Mouse (Mus musculus): ENCODE measurements around the gene Nrip1. TPM values are rescaled to one million over a fixed set of nuclear protein-coding genes. Genes with fewer than 3 reads are reported as not detected.

Nrip1 gene
- total and polyA plus RNA-seq, 3 experiments, result 3.1 to 32.3 (median 20.6) TPM

GRCm38 (mm10) chr16:76291366-76291765 lies 82.3 kb downstream of the Nrip1 start:
- 95% methylated on average over 14 of the region's 14 CpGs for WGBS
- intact Hi-C loops (cut with DNase I), result loop anchor here (10.0 kb wide), 1 partner anchor 233 kb away; no protein-coding TSS in a partner anchor
- Histone ChIP-seq H3K27me3 (ENCODE audit: control insufficient read depth, insufficient read depth, low read length) (no peaks in the 10 kb centered on the region), H3K9ac (ENCODE audit: low read depth, low read length) (no peak overlapping the region), H3K4me3 (no peak overlapping the region), H3K36me3 (ENCODE audit: control insufficient read depth, insufficient read depth, low read length) (no peaks in the 10 kb centered on the region), H3K4me1 (ENCODE audit: control insufficient read depth, insufficient read depth, low read length) (peaks cover 10% of the 10 kb centered on the region), H3K27ac (no peak overlapping the region), H3K79me2 (replicated peaks; ENCODE audit: control insufficient read depth, insufficient read depth, low read length) (no peaks in the 10 kb centered on the region)
- TF ChIP-seq POLR2A (IDR thresholded peaks at IDR 0.05; ENCODE audit: insufficient read depth, low read depth, low read length) (no peak), CTCF (IDR thresholded peaks at IDR 0.05) (no peak), EP300 (IDR thresholded peaks at IDR 0.05; ENCODE audit: insufficient read depth, low read depth, low read length) (no peak)
- DNase-seq, result no peak

- peaks cover 8% of the 10 kb centered on the region for H3K4me1 ChIP-seq (ENCODE audit: control insufficient read depth, insufficient read depth, low read length)
- H3K79me2 ChIP-seq (replicated peaks; ENCODE audit: control insufficient read depth, insufficient read depth, low read length), result no peaks in the 10 kb centered on the region
- intact Hi-C loops (cut with DNase I), result no loop called here
- H3K4me3 ChIP-seq, result no peak overlapping the region
- DNase-seq, result no peak
- 97% methylated on average over 2 of the region's 2 CpGs for WGBS
- H3K36me3 ChIP-seq (ENCODE audit: control insufficient read depth, insufficient read depth, low read length), result no peaks in the 10 kb centered on the region
- H3K27me3 ChIP-seq (ENCODE audit: control insufficient read depth, insufficient read depth, low read length), result no peaks in the 10 kb centered on the region
- H3K27ac ChIP-seq, result no peak overlapping the region
- H3K9ac ChIP-seq (ENCODE audit: low read depth, low read length), result no peak overlapping the region
- no peak for TF ChIP-seq EP300 (IDR thresholded peaks at IDR 0.05; ENCODE audit: insufficient read depth, low read depth, low read length)
- no peak for TF ChIP-seq POLR2A (IDR thresholded peaks at IDR 0.05; ENCODE audit: insufficient read depth, low read depth, low read length)
- no peak for TF ChIP-seq CTCF (IDR thresholded peaks at IDR 0.05)
These were observed 84.1 kb downstream of the Nrip1 start for GRCm38 (mm10) chr16:76289495-76289894.

DNA sequence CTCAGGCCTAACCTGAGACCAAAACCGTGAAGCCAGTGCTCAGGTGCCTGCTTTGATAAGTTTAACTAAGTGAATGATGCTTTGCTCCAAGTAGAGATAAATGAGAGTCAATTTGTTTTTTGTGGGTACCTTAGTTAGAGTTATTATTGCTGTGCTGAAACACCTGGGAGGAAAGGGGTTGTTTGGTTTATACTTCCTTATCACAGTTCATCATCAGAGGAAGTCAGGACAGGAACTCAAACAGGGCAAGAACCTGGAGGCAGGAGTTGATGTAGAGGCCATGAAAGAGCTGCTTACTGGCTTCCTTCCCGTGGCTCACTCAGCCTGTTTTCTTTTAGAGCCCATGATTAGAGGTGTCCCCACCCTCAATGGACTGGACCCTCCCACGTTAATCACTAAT lies 89.8 kb downstream of the Nrip1 start:
- 42% methylated on average over 3 of the region's 3 CpGs for WGBS
- H3K27ac ChIP-seq, result no peak overlapping the region
- H3K79me2 ChIP-seq (replicated peaks; ENCODE audit: control insufficient read depth, insufficient read depth, low read length), result no peaks in the 10 kb centered on the region
- intact Hi-C loops (cut with DNase I), result loop anchor here (5.0 kb wide), 1 partner anchor 56 kb away; no protein-coding TSS in a partner anchor
- no peaks in the 10 kb centered on the region for H3K36me3 ChIP-seq (ENCODE audit: control insufficient read depth, insufficient read depth, low read length)
- TF ChIP-seq EP300 (IDR thresholded peaks at IDR 0.05; ENCODE audit: insufficient read depth, low read depth, low read length), result no peak
- no peak for TF ChIP-seq CTCF (IDR thresholded peaks at IDR 0.05)
- H3K4me1 ChIP-seq (ENCODE audit: control insufficient read depth, insufficient read depth, low read length), result peaks cover 2% of the 10 kb centered on the region
- H3K9ac ChIP-seq (ENCODE audit: low read depth, low read length), result no peak overlapping the region
- DNase-seq, result no peak
- H3K27me3 ChIP-seq (ENCODE audit: control insufficient read depth, insufficient read depth, low read length), result no peaks in the 10 kb centered on the region
- H3K4me3 ChIP-seq, result no peak overlapping the region

DNA sequence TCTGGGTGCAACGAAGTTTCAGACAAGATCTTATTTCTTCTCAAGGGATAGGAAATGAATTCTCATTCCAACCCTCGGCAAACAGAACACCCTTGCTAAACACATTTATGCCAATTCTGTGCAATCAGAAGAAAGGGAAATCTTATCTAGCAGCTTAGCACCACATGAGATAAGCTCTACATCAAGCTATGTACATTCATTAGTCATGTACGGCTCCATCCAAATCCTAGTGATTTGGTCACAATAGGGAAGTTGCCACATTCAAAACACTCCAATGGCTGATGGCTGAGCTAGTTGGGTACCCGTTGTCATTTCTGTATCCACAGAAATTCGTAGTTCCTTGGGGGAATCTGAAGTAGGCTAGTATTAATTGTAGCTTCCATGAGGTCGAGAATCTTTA lies 91.8 kb downstream of the Nrip1 start:
- no peak overlapping the region for H3K27ac ChIP-seq
- H3K4me1 ChIP-seq (ENCODE audit: control insufficient read depth, insufficient read depth, low read length), result peaks cover 2% of the 10 kb centered on the region
- WGBS, result 52% methylated on average over 6 of the region's 6 CpGs
- no peaks in the 10 kb centered on the region for H3K36me3 ChIP-seq (ENCODE audit: control insufficient read depth, insufficient read depth, low read length)
- DNase-seq, result no peak
- no peaks in the 10 kb centered on the region for H3K27me3 ChIP-seq (ENCODE audit: control insufficient read depth, insufficient read depth, low read length)
- H3K4me3 ChIP-seq, result no peak overlapping the region
- H3K79me2 ChIP-seq (replicated peaks; ENCODE audit: control insufficient read depth, insufficient read depth, low read length), result no peaks in the 10 kb centered on the region
- intact Hi-C loops (cut with DNase I), result loop anchor here (5.0 kb wide), 1 partner anchor 55 kb away; no protein-coding TSS in a partner anchor
- TF ChIP-seq POLR2A (IDR thresholded peaks at IDR 0.05; ENCODE audit: insufficient read depth, low read depth, low read length), result no peak
- TF ChIP-seq CTCF (IDR thresholded peaks at IDR 0.05), result no peak
- no peak for TF ChIP-seq EP300 (IDR thresholded peaks at IDR 0.05; ENCODE audit: insufficient read depth, low read depth, low read length)
- no peak overlapping the region for H3K9ac ChIP-seq (ENCODE audit: low read depth, low read length)

GRCm38 (mm10) chr16:76280365-76280764 lies 93.3 kb downstream of the Nrip1 start:
- H3K4me3 ChIP-seq, result no peak overlapping the region
- intact Hi-C loops (cut with DNase I), result loop anchor here (5.0 kb wide), 1 partner anchor 53 kb away; no protein-coding TSS in a partner anchor
- DNase-seq, result no peak
- H3K27ac ChIP-seq, result no peak overlapping the region
- no peaks in the 10 kb centered on the region for H3K36me3 ChIP-seq (ENCODE audit: control insufficient read depth, insufficient read depth, low read length)
- no peaks in the 10 kb centered on the region for H3K79me2 ChIP-seq (replicated peaks; ENCODE audit: control insufficient read depth, insufficient read depth, low read length)
- no peak for TF ChIP-seq POLR2A (IDR thresholded peaks at IDR 0.05; ENCODE audit: insufficient read depth, low read depth, low read length)
- H3K9ac ChIP-seq (ENCODE audit: low read depth, low read length), result no peak overlapping the region
- WGBS, result 90% methylated on average over 8 of the region's 8 CpGs
- no peaks in the 10 kb centered on the region for H3K27me3 ChIP-seq (ENCODE audit: control insufficient read depth, insufficient read depth, low read length)
- H3K4me1 ChIP-seq (ENCODE audit: control insufficient read depth, insufficient read depth, low read length), result peaks cover 2% of the 10 kb centered on the region

DNA sequence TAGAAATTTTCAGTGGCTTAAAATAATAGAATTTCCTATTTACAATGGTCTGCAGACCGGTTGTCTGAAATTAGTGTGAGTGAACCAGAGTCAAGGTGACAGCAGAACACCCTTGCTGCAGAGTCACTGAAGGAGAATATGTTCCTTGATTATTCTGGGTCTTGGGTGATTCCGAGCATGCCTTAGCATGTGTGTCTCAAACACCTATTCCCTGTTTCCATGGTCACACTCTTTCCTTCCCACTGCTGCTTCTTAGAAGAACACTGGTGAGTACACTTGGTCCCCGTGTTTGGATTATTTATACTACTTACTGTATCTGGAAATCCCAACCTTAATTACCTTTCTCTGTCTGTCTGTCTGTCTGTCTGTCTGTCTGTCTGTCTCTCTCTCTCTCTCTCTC lies 97.4 kb downstream of the Nrip1 start:
- intact Hi-C loops (cut with DNase I), result no loop called here

More for the DNA sequence above, 97.4 kb downstream of the Nrip1 start:
- Histone ChIP-seq H3K4me1 (ENCODE audit: control insufficient read depth, insufficient read depth, low read length) (no peaks in the 10 kb centered on the region), H3K27me3 (ENCODE audit: control insufficient read depth, insufficient read depth, low read length) (no peaks in the 10 kb centered on the region), H3K27ac (no peak overlapping the region), H3K9ac (ENCODE audit: low read depth, low read length) (no peak overlapping the region), H3K79me2 (replicated peaks; ENCODE audit: control insufficient read depth, insufficient read depth, low read length) (no peaks in the 10 kb centered on the region), H3K36me3 (ENCODE audit: control insufficient read depth, insufficient read depth, low read length) (no peaks in the 10 kb centered on the region), H3K4me3 (no peak overlapping the region)
- WGBS, result 90% methylated on average over 3 of the region's 3 CpGs
- TF ChIP-seq EP300 (IDR thresholded peaks at IDR 0.05; ENCODE audit: insufficient read depth, low read depth, low read length) (no peak), POLR2A (IDR thresholded peaks at IDR 0.05; ENCODE audit: insufficient read depth, low read depth, low read length) (no peak), CTCF (IDR thresholded peaks at IDR 0.05) (no peak)
- no peak for DNase-seq

Data from heart, adult 2 months (tissue).